Mouse (Mus musculus): ENCODE data around the gene Olfr776. TPM values are rescaled to one million over a fixed set of nuclear protein-coding genes. Genes with fewer than 3 reads are reported as not detected.
"Not testable (repeated sequence)": the region's sequence is repeated elsewhere in the genome, so short reads cannot be mapped to it uniquely, and the experiment has no call there.

Olfr776 gene
- polyA plus RNA-seq (2016; fragmentation: Nextera tagmentation; extraction: Ambion mirVana) = not detected in 2 replicates

DNA sequence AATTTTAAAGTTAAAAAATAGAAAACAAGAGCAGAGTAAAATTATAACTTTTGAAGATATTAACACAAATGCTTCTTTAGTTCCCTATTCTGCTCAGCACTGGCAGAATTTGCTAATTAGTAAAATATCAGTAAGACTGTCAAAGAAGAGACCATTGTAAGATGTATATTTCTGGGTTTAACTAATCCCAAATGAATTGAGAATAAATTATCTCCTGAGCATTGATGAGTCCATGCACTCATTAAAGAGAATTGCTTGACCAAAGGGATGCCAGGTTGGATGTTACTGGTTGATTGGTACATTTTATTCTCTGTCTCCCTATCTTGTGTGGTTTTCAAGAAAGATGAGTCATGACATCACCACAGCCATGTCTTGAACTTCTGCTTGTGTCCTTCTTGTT lies at the start of gene Olfr776:
TSS of gene Olfr776 (plus strand) at position 301 of the 400 bp plus-strand sequence.
- no peak within 1 kb of the TSS for H3K4me3 ChIP-seq (replicated peaks)
- no peaks in the 10 kb centered on the region for H3K36me3 ChIP-seq (replicated peaks)
- ATAC-seq (ENCODE audit: low FRiP score) = no peak
- H3K4me1 ChIP-seq = no peaks in the 10 kb centered on the region
- H3K9ac ChIP-seq = no peak within 1 kb of the TSS
- H3K27ac ChIP-seq = no peak within 1 kb of the TSS
- no peak within 1 kb of the TSS for H3K4me2 ChIP-seq
- no peaks in the 10 kb centered on the region for H3K27me3 ChIP-seq
- no peaks in the 10 kb centered on the region for H3K9me3 ChIP-seq

DNA sequence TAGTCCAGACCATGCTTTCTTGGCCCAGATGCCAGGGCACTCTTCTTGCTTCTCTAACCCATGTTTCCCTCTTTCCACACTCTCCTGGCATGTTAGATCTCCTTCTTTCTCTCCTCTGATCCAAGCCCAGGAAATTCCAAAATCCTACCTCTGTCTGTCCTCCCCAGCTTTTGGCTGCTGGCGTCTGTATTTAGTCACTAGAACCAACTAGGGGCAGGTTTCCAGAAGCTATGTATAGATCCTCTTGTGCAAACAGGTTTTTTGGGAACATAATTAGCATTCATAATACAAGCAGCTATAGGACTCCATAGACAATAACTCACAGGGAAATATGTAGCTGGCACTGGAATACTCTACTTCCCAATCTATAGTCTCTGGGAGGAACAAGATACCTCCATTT lies 28.2 kb upstream of the Olfr776 start:
- Histone ChIP-seq H3K4me2 (no peak overlapping the region), H3K9me3 (no peaks in the 10 kb centered on the region), H3K4me1 (no peaks in the 10 kb centered on the region), H3K36me3 (replicated peaks) (no peaks in the 10 kb centered on the region), H3K27me3 (no peaks in the 10 kb centered on the region), H3K4me3 (replicated peaks) (no peak overlapping the region), H3K9ac (no peak overlapping the region), H3K27ac (no peak overlapping the region)
- 79% methylated on average over 1 of the region's 1 CpGs for WGBS
- ATAC-seq (ENCODE audit: low FRiP score) = no peak

DNA sequence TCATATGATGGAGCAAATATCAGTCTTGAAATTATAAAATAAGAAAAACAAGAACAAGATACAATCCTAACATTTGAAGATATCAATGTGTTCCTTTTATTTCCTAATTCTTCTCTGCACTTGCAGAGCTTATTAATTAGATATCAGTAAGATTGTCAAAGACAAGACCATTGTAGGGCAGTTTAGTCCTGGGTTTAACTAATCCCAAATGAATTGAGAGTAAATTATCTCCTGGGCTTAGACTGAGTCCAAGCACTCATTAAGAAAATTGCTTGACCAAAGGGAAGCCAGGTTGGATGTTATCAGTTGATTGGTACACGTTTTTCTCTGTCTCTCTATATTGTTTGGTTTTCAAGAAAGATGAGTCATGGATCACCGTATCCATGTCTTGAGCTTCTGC lies 23.0 kb upstream of the Olfr776 start, which contains the start of gene Olfr774:
TSS of gene Olfr774 (plus strand) at position 301 of the 400 bp plus-strand sequence.
- H3K9me3 ChIP-seq = no peaks in the 10 kb centered on the region

DNA sequence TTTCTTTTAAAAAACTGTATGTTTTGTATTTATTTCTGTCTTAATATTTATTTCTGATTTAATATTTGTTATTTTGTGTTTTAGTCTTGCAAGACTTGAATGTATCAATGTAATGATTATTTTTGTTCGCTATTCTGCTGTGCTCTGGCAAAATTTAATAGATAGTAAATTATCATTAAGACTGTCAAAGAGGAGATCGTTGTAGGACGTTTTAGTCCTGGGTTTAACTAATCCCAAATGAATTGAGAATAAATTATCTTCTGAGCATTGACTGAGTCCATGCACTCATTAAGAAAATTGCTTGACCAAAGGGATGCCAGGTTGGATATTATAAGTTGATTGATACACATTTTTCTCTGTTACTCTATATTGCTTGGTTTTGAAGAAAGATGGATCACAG lies 10.8 kb upstream of the Olfr776 start, which contains the start of gene Olfr775:
TSS of gene Olfr775 (plus strand) at position 301 of the 400 bp plus-strand sequence.
- Histone ChIP-seq H3K27ac (no peak within 1 kb of the TSS), H3K4me2 (no peak within 1 kb of the TSS), H3K4me1 (no peaks in the 10 kb centered on the region), H3K4me3 (replicated peaks) (no peak within 1 kb of the TSS), H3K9me3 (no peaks in the 10 kb centered on the region), H3K36me3 (replicated peaks) (no peaks in the 10 kb centered on the region), H3K27me3 (no peaks in the 10 kb centered on the region), H3K9ac (no peak within 1 kb of the TSS)
- no peak for ATAC-seq (ENCODE audit: low FRiP score)
- 80% methylated on average over 3 of the region's 3 CpGs for WGBS

More for the DNA sequence above, 23.0 kb upstream of the Olfr776 start, which contains the start of gene Olfr774:
- Histone ChIP-seq H3K4me2 (no peak within 1 kb of the TSS), H3K27ac (no peak within 1 kb of the TSS), H3K27me3 (no peaks in the 10 kb centered on the region), H3K9ac (no peak within 1 kb of the TSS), H3K4me3 (replicated peaks) (no peak within 1 kb of the TSS), H3K36me3 (replicated peaks) (no peaks in the 10 kb centered on the region), H3K4me1 (no peaks in the 10 kb centered on the region)
- WGBS = 76% methylated on average over 2 of the region's 2 CpGs
- no peak for ATAC-seq (ENCODE audit: low FRiP score)

DNA sequence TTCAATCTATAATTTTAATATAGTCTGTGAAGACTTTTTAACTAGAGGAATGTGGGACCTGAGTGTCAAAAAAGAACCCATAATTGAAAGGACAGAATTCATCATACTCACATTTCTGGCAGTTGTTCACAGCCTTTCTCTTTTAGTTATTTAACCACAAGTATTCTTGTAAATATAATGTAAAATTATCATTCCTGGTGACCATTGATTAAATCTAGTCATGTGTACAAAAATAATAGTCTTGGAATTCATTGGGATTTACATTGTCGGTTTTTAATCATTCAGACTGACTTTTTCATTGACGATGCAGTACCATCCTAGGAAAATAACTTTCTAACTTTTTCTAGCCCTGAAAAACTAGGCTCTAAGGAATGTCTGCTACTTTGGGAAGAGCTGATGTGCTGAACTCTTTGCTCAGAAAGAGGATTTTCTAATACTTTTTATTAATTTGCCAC lies 12.2 kb downstream of the Olfr776 start, which contains the start of gene Olfr777:
TSS of gene Olfr777 (minus strand) at position 405 of the 455 bp plus-strand sequence.
- 94% methylated on average over 2 of the region's 2 CpGs for WGBS
- H3K4me1 ChIP-seq = no peaks in the 10 kb centered on the region
- no peak within 1 kb of the TSS for H3K4me3 ChIP-seq (replicated peaks)
- no peaks in the 10 kb centered on the region for H3K27me3 ChIP-seq
- H3K9ac ChIP-seq = no peak within 1 kb of the TSS
- no peak within 1 kb of the TSS for H3K27ac ChIP-seq
- no peaks in the 10 kb centered on the region for H3K9me3 ChIP-seq
- H3K4me2 ChIP-seq = no peak within 1 kb of the TSS
- H3K36me3 ChIP-seq (replicated peaks) = no peaks in the 10 kb centered on the region
- ATAC-seq (ENCODE audit: low FRiP score) = no peak

DNA sequence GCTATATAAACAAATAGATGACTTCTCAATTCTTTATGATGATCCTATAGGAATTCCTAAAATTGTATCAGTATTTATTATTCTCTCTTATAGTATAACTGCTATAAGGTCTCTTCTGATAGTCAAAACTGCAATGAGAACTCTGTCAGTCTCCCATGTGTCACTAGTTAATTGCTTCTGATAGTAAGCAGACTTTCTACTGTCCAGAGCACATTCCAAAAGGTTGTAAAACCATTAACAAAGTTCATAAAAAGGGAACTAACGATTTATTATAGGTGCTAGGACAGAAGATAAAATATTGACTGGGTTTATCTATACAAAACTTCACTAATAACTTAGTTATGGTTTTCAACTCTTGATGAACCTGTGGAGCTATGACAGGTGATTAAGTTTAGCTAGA lies 54.0 kb downstream of the Olfr776 start:
- not testable (repeated sequence) for H3K9ac ChIP-seq; H3K27ac ChIP-seq; H3K27me3 ChIP-seq; H3K36me3 ChIP-seq (replicated peaks); ATAC-seq (ENCODE audit: low FRiP score); H3K4me1 ChIP-seq; H3K4me3 ChIP-seq (replicated peaks); H3K4me2 ChIP-seq; H3K9me3 ChIP-seq
- WGBS = 73% methylated on average over 1 of the region's 1 CpGs

DNA sequence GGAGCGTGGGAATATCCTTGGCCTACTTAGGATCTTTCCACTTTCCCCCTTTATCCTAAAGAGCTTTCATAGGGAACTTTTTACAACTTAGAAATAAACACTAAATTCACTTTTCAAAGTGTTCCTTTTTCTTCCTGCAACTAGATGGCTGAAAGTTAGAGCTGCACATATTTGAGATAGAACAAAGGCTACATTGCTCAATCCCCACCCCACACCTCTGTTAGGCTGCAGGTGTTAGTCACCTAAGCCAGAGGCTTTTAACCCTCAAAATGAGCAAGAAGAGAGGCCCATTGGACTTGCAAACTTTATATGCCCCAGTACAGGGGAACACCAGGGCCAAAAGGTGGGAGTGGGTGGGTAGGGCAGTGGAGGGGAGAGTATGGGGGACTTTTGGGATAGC lies 54.6 kb downstream of the Olfr776 start:
- H3K36me3 ChIP-seq (replicated peaks); H3K4me2 ChIP-seq; H3K27me3 ChIP-seq; H3K4me3 ChIP-seq (replicated peaks); H3K4me1 ChIP-seq; H3K9ac ChIP-seq; H3K9me3 ChIP-seq; ATAC-seq (ENCODE audit: low FRiP score); H3K27ac ChIP-seq: not testable (repeated sequence)
- no CpG with 5 or more reads among the region's 1 CpGs for WGBS

Other genes with a start within 250 kb of the Olfr776 start
- not detected in 2 replicates for gene Olfr763, start 248.3 kb upstream of the Olfr776 start, polyA plus RNA-seq (2016; fragmentation: Nextera tagmentation; extraction: Ambion mirVana)
- not detected in 2 replicates for gene Olfr764-ps1, start 219.2 kb upstream of the Olfr776 start, polyA plus RNA-seq (2016; fragmentation: Nextera tagmentation; extraction: Ambion mirVana)
- gene Olfr765, start 209.1 kb upstream of the Olfr776 start, polyA plus RNA-seq (2016; fragmentation: Nextera tagmentation; extraction: Ambion mirVana) = not detected in 2 replicates
- gene Olfr766-ps1, start 190.2 kb upstream of the Olfr776 start, polyA plus RNA-seq (2016; fragmentation: Nextera tagmentation; extraction: Ambion mirVana) = not detected in 2 replicates
- not detected in 2 replicates for gene Olfr767, start 176.2 kb upstream of the Olfr776 start, polyA plus RNA-seq (2016; fragmentation: Nextera tagmentation; extraction: Ambion mirVana)
- not detected in 2 replicates for gene Olfr768, start 159.8 kb upstream of the Olfr776 start, polyA plus RNA-seq (2016; fragmentation: Nextera tagmentation; extraction: Ambion mirVana)
- gene Olfr769, start 141.3 kb upstream of the Olfr776 start, polyA plus RNA-seq (2016; fragmentation: Nextera tagmentation; extraction: Ambion mirVana) = not detected in 2 replicates
- not detected in 2 replicates for gene Olfr770, start 120.1 kb upstream of the Olfr776 start, polyA plus RNA-seq (2016; fragmentation: Nextera tagmentation; extraction: Ambion mirVana)
- not detected in 2 replicates for gene Olfr771, start 94.4 kb upstream of the Olfr776 start, polyA plus RNA-seq (2016; fragmentation: Nextera tagmentation; extraction: Ambion mirVana)
- not detected in 2 replicates for gene Olfr772, start 81.2 kb upstream of the Olfr776 start, polyA plus RNA-seq (2016; fragmentation: Nextera tagmentation; extraction: Ambion mirVana)
- gene Olfr773, start 71.7 kb upstream of the Olfr776 start, polyA plus RNA-seq (2016; fragmentation: Nextera tagmentation; extraction: Ambion mirVana) = not detected in 2 replicates
- gene Olfr774, start 22.9 kb upstream of the Olfr776 start, polyA plus RNA-seq (2016; fragmentation: Nextera tagmentation; extraction: Ambion mirVana) = not detected in 2 replicates
- gene Olfr775, start 10.7 kb upstream of the Olfr776 start, polyA plus RNA-seq (2016; fragmentation: Nextera tagmentation; extraction: Ambion mirVana) = not detected in 2 replicates
- gene Olfr777, start 12.4 kb downstream of the Olfr776 start, polyA plus RNA-seq (2016; fragmentation: Nextera tagmentation; extraction: Ambion mirVana) = not detected in 2 replicates
- gene Olfr780, start 59.0 kb downstream of the Olfr776 start, polyA plus RNA-seq (2016; fragmentation: Nextera tagmentation; extraction: Ambion mirVana) = not detected in 2 replicates
- gene Olfr781, start 69.7 kb downstream of the Olfr776 start, polyA plus RNA-seq (2016; fragmentation: Nextera tagmentation; extraction: Ambion mirVana) = not detected in 2 replicates
- gene Olfr782, start 89.7 kb downstream of the Olfr776 start, polyA plus RNA-seq (2016; fragmentation: Nextera tagmentation; extraction: Ambion mirVana) = not detected in 2 replicates
- 0.12 and 0.17 TPM in 2 replicates for gene Olfr784, start 125.0 kb downstream of the Olfr776 start, polyA plus RNA-seq (2016; fragmentation: Nextera tagmentation; extraction: Ambion mirVana)
- not detected in 2 replicates for gene Olfr785, start 146.3 kb downstream of the Olfr776 start, polyA plus RNA-seq (2016; fragmentation: Nextera tagmentation; extraction: Ambion mirVana)
- not detected in 2 replicates for gene Olfr786, start 168.2 kb downstream of the Olfr776 start, polyA plus RNA-seq (2016; fragmentation: Nextera tagmentation; extraction: Ambion mirVana)
- gene Olfr787, start 202.7 kb downstream of the Olfr776 start, polyA plus RNA-seq (2016; fragmentation: Nextera tagmentation; extraction: Ambion mirVana) = not detected in 2 replicates
- not detected in 2 replicates for gene Olfr788, start 211.9 kb downstream of the Olfr776 start, polyA plus RNA-seq (2016; fragmentation: Nextera tagmentation; extraction: Ambion mirVana)
- gene Olfr789, start 225.6 kb downstream of the Olfr776 start, polyA plus RNA-seq (2016; fragmentation: Nextera tagmentation; extraction: Ambion mirVana) = not detected in 2 replicates
- gene Olfr790, start 239.4 kb downstream of the Olfr776 start, polyA plus RNA-seq (2016; fragmentation: Nextera tagmentation; extraction: Ambion mirVana) = not detected in 2 replicates